Mouse (Mus musculus): Measurements from ENCODE around the gene Dnttip2.
A peak's percentile ranks its signal among the peaks of the same experiment; 100 is the strongest.

Dnttip2 gene

DNA sequence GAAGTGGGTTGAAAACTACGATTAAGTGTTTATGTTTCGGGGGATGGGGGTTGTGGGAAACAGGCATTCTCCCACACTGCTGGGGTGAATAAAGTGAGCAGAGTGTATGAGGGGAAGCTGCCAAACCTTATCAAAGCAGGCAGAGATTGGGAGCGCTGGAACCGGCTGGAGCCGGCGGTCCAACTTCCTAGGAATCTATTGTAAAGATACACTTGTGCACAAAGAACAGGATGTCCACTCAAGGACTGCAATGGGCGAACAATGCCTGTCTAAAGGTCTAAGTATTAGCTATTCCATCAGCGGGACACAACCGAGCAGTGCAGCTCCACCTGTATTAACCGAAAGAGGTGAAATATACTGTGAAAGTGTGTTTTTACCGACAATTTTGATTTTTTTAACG is 17.6 kb downstream of the Dnttip2 start:
- no peak for DNase-seq

DNA sequence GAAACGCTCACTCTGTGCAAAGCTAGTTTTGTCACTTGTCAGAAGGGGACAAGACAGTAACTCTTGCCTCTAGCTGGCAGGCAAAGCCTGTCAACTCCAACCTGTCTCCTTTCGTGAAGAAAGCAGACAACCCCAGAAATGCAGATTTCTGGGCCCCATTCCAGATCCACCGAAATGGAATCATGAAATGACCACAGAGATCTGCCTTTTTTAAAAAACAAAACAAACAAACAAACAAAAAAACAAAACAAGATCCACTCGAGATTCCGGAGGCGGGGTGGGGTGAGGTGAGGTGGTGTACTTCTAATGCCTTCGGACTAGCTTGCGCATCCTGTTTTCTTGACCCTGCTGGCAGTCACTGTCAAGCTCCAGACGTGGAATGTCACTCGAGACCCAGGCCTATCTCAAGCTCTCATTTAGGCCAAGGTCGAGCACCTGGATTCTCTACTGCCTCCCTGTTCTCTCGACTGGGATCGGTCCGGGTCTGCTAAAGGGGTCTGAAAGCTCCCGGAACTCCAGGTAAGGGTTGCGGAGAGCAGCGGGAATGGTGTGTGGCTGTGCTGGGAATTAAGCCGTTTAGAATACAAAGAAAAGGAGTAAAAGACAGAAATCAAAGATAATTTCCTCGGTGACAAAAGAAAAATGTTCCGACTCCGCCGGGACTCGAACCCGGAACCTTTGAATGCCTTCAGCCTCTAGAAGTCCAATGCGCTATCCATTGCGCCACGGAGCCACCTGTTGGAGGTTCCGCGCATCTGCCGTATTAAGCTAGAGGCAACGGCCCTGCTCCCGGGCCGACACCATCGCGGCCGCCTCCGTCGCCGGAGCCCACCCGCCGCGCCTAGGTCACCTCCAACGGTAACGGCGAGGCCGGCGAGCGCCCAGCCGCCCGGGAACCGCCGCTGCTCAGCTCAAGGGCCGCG is 18.4 kb downstream of the Dnttip2 start:
- peak; percentile 94 for DNase-seq

DNA sequence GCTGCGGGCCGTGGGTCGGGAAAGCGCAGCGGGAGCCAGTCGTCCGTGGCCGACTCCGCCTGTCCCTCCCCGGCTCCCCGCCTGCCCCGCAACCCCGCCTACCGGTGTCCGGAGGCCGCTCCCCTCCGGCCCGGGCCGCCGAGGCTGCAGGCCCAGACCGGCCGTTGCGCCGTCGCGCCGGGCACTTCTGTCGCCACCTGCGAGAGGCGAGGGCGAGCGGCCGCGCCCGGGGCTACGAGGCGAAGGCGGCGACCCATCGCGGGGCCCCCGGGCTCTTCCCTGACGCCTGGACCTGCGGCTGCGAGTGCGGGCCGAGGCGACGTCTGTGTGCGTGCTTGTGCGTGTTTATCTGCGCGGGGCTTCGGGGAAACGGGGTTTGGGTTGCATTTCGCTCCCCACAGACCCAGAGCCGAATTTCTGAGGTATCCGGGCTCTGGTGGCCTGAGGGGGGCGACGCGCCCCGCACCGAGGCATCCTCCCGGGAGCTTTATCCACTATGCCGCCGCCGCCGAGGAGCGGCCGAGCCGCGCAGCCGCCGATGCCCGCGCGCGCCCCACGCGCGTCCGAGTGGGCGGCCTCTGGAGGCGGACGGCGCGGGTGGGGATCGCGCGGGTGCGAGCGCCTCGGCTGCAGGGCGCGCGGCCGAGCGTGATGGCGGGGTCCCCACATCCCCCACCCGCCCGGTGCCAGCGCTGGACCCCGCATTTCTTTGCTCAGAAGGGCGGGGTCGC is 19.2 kb downstream of the Dnttip2 start:
- peak; percentile 77 for DNase-seq

DNA sequence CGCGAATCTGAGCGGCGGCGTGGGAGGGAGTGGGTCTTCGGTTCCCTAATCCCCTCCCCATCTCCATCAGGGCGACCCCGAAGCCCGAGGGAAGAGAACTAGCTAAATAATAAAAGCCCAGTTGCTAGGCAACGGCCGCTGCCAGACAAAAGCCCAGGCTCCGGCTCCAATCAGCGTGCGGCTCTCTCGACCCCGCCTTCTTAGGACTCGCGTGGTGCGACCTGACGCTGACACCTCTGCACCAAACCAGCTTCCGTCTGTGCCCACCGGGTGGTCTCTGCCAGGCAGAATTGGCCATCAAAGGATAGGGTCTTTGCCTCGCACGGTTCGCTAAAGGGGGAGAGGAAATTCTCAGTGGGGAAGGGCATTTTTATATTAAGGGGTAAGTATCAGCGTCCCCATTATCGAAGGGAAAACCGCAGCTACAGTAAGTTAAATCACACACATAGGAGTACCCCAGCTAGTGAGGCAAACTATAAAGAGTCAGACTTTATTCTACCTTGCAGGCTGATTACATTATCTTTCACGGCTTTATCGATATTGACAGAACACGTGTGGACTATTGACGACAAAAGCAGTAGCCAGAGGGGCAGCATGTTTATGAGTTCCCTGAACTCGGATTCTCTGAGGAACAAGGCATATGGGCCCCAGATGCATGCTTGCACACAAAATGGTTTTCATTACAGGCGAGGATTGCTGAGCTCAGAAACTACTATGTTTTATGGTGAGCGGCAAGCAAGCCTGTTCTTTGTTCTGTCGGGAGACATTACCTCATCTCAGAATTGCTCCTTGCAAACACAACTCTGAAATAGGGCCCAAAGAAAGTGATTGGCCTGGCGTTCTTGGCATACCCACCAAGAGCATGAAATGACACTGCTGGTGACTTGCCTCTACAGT is 20.0 kb downstream of the Dnttip2 start, which contains the start of gene Bcar3:
Gene Bcar3 (plus strand): TSS at position 183 of the 897 bp plus-strand sequence.
- DNase-seq: peak; percentile 89

DNA sequence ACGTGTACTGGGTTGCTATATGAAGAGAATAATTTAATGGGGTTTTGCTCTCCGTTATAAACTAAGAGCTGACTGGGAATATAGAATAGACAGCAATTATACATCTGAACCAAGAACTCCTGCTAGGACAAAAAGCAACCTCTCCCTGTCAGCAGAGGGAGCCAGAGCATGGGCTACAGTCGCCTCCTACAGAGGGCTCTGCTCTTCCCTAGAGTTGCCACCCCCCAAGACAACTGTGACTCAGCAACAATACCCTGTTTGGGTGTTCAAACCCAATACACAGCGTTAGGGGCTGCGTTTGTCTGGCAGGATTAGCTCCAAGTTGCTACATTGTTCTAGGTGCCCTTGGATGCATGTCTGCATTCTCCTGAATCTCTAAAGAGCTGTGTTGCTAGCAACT is 21.3 kb downstream of the Dnttip2 start:
- no peak for DNase-seq

DNA sequence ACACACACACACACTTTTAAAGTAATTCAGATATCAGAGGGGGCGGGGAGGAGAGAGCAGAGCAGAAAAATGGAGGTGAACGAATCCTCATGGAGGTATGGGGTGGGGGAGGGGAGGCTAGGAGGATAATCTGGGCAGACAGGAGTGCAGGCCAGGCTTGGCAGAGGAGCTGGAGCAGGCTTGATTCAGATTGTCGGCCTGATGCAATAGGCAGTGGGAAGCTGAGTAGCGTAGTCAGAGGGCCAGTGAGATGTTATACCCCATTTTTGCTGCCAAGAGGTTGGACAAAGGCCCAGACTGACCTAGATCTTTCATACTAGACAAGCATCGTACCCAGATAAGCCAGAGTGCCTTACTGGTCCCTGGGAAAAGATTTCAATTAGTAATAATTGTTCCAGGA is 22.8 kb downstream of the Dnttip2 start:
- DNase-seq: no peak

DNA sequence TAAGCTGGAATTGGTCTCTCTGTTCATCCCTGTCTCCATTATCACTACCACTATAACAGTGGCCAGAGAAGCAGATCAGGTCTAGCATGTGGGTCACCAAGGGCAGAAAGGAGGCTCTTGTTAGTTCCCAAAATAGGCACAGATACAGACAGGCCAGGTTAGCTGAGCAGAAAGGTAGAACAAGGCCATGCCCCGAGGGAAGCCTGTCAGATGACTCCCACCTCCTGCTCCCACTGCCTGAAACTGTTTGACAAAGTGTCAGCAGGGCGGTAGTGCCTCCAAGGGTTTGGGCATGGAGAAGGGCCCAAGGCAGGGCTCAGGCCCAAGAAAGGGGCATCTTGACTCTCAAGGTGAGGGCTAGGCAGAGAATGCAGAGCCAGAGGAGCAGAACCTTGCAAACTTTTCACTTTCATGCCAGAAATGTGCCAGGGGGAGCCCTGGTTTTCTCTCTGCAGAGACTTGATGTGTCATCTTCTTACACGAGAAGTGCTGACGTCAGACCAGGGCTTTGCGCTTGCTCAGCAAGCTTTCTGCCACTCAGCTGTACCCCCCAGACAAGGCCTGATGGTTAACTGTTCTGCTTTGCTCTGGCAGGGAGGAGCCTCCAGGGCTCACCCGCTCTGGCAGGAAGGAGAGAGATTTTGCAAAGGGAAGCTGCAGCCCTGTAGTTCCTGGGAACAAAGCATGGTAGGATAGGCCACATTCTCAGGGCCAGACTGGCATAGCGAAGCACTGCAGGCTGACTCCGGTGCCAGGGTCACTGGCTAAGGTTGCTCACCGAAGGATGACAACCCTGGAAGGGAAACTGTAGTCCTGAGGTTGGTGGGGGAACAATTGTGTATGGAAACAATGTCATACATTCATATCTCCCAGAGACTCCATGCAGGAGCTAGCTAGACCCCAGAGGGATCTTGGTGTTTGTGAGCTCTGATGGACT is 27.1 kb downstream of the Dnttip2 start:
- DNase-seq: no peak

DNA sequence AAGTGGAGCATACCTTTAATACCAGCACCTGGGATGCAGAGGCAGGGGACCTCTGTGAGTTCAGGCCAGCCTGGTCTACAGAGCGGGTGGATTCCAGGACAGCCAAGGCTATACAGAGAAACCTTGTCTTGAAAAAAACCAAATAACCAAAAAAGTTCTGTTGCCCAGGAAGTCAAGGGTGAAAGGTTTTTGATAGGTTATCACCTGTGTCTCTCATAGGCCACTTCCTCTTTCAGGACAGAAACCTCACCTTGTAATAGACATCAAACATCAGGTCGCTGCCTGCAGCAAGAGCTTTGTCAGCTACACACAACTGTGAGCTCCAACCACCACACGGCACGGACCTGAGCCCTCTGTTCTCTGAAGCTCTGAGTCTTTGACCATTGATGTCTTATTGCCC is 30.4 kb downstream of the Dnttip2 start:
- DNase-seq: no peak

DNA sequence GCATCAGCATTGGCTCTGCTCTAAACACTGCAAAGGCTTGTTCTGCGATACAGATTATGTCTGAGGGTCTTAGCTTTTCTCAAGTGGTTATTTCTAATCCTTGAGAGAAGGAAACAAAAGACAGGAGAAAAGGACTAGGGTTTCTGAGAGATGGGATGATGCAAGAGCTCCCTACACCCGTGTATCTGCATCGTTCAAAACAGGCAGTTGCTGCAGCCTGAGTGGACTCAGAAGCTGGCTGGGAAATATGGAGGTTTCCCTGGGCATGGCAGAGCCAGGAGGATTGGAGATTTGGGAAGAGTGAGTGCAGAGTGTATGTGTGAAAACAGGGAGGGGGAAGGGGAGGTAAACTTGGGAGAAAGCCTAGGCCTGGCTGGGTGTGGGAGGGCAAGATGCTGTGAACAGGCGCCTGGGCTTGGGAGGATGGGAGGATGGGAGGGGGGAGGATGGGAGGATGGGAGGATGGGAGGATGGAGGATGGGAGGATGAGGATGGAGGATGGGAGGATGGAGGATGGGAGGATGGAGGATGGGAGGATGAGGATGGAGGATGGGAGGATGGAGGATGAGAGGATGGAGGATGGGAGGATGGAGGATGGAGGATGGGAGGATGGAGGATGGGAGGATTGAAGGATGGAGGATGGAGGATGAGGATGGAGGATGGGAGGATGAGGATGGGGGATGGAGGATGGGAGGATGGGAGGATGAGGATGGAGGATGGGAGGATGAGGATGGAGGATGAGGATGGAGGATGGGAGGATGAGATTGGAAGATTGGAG is 33.9 kb downstream of the Dnttip2 start:
- no peak for DNase-seq

DNA sequence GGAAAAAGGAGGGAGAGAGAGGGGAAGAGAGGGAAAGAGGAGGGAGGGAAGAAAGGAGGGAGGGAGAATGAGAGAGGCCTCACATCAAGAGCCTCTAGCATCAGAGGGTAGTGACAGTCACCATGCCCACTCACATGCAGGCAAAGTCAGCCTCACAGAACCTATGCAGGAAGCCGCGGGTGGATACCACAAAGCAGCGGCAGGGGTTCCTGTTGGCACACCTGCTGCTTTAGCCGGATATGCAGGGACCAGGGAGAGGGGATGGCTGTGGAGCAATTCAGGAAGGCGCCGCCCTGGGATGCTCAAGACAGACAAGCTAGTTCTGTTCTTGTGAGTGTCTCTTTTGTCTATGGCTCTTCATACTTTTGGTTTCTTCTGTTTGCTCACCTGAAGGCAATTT is 34.8 kb downstream of the Dnttip2 start:
- DNase-seq: no peak

DNA sequence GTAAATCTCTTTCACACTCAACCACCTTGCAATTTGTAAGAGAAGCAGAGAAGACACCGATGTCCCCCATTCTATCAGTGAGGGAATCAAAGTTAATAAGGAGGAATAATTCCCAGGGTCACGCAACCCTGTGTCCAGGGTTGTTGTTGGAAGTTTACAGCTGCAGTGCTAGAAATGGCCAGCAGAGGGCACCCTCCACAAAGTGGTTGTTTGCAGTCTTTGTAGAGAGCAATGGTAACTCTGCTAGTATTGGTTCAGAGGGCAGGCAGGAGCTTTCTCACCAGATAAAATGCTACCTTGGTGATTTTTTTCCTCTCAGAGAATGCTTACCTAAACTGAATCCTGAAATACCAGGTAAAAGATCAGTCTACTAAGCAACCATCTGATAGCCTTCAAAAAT is 37.9 kb downstream of the Dnttip2 start:
- DNase-seq: peak; percentile 87

DNA sequence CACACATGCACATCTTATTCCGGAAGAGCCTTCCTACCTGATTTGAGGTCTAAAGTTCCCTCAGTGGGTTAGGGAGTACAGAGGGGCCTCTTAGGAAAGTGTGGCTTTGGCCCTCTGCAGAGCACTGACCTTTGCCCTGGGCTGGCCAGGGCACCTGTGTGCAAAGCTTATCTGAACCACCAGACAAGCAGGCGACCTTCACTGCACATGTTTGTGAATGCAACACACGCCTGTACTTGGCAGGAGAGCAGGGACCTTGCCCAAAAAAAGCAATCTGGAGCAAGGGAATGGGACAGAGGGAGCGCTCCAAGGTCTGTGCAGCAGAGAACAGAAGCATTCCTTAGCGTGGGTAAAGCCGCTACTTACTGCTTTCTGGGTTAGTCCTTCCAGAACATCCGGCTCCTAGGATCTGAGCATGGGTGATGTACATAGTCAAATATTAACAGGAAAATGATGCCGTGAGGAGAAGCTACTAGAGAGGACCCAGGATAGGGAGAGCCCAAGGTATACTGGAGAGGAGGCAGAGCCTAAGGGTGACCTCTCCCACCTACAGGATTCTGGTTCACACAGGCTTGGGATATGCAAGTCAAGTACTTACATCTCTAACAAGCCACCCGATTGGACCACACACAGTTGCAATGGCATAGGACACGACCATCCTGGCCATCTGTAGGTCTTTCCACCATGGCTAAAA is 38.9 kb downstream of the Dnttip2 start:
- no peak for DNase-seq

DNA sequence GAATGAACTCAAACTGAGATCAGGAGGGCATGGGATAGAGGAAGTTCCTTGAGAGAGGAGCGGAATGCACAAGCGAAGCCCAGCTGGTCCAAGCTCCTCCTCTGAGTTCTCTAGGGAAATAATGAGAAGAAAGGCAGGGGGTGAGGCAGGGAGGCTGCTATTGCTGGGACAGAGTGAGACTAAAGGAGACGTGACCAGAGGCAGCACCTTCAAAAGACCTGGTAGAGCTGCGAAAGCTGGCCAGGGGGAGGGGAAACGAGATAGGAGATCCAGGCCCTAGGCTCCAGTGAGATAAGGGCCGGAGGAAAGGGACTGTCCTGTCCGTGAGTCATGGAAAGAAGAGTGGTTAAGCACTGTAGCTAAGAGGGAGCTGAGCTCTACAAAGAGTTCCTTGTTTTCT is 39.7 kb downstream of the Dnttip2 start:
- DNase-seq: no peak

DNA sequence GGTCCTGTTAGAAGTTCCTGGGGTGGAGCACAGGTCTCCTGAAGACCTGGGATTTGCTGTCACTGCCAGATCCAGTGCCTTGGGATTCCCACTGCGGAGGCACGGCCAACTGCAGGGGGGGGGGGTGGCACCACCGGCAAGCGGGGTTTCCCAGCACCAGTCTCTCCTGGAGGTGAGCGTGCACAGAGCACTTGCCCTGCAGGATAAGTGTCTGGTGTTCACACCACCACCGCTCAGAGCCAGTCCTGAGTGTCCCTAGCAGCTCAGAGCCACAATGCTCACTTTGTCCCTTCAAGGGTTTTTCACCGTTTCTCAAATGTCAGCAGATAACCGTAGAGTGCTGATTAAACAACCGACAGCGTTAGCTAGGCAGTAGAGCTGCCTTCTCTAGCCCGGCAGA is 42.4 kb downstream of the Dnttip2 start:
- no peak for DNase-seq

DNA sequence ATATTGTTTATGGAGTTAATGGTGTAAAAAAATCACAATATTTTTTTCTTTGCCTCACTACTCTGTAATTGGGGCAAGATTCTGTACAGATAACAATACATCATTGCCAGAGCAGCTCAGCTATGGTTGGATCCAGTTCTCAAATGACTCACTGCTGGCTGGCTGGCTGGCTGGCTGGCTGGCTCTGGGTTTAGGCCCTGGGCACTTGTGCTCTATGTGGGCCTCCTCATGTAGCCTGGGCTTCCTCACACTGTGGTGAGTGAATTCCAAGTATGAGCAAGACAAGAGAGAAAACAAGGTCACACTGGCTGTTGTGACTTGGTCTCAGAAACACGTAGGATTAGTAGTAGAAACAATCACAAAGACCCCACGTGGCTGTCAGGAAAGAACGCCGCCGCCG is 43.2 kb downstream of the Dnttip2 start:
- DNase-seq: no peak

DNA sequence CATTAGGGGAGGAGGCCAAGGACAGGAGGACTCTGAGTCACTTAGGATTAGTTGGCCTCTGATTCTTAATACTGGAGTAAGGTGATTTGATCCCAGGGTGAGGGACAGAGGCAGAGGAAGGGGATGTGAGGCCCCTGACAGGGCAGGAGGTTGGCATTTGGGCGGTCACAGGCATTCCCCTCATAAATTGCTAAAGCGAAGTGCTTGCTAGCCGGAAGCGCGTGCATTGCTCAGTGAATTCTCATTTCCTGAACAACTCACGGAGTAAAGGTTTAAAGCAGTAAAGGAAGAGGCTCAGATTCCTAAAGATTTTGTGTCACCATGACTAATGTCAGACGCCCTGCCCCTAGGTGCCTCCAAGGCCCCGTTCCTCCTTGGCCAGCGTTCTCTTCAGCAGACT is 48.0 kb downstream of the Dnttip2 start:
- DNase-seq: no peak

DNA sequence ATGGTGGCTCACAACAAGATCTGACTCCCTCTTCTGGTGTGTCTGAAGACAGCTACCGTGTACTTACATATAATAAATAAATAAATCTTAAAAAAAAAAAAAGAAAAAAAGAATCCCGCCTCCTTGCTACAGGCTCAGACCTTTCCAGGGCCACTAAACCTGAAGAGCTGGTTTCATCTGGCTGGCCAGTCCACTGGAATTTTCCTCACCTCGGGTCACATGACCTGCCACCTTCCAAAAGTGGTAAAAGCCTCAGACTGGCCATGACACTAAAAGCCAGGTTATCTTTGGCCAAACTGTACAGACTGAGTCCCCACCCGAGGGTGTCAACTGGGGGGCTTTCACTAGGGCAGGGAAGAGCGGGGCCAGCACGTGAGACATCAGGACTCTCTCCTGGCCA is 49.7 kb downstream of the Dnttip2 start:
- no peak for DNase-seq

DNA sequence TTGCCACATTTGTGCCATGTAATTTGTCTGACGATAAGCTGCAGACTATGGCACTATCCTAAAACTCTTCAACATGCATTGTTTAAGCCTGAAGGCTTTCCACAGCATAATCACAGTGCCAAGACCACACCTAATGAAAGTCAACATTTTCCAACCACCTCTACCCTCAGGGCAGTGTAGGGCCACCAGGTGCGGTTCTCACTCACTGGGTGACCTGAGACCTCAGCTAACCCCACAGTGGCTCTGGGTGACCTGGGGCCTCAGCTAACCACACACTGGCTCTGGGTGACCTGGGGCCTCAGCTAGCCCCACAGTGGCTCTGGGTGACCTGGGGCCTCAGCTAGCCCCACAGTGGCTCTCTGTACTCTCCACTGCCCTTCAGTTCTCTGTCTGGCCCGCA is 50.3 kb downstream of the Dnttip2 start:
- DNase-seq: no peak

DNA sequence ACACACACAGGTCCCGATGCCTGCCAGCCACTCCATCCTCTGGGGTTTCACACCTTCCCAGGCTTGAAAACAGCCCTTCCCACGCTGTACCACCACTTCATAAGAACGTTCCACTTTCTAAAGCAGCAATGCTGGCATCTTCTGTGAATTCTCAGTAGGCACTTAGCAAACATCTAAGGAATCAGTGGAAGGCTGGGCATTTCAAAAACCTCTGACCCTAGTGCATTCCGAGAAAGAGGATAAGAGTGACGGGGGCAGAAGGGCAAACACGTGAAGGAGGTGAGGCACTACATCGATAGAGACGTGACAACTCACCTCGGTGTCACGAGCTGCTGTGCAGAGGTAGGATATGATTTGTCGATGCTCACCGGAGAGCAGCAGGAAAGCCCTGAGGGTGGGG is 56.3 kb downstream of the Dnttip2 start:
- DNase-seq: no peak

DNA sequence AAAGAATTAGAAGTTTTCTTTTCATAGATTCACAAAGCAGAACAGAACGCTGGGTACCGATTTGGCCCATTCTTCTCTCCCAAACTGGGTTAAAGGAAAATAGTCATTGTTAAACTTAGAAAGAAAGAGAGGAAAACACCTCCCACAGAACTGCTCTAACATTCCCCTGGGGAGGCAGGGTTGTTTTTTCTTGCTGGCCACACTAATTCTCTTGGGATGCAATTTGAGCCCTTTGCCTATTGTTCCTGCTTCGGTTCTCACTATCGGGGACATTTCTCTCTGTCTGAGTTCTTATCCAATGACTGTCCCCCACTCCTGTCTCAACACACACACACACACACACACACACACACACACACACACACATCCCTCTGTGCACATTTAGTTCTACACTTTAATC is 59.3 kb downstream of the Dnttip2 start:
- no peak for DNase-seq

DNA sequence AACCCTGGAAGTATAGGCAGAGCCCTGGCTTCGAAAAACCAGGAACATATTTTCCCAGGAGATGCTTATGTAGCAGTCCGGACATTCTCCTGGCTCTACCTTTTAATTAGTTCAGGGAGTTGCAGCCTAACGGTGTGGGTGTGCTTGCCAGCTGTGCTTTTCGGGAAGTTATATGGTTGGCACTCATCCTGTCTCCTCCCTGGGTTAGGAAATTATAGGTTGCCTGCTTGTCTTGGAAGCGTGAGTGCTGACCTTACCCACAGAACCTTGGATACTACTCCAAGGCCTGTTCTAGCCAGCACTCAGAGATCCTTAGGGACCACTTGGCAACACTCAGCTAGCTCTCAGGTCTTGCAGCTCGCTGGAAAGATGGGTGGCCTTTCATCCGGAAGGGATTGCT is 59.7 kb downstream of the Dnttip2 start:
- no peak for DNase-seq

Measured in cerebellum, adult 8-10 months (tissue).